Mouse (Mus musculus) heart, embryonic 13.5 days (tissue): ENCODE measurements around the gene Cpt2. TPM values are rescaled to one million over a fixed set of nuclear protein-coding genes. Genes with fewer than 3 reads are reported as not detected.

Source experiments
- ATAC-seq: fragments of 200-750 bp; cut with Nextera tagmentation; 2 replicates; pipeline ENCODE4 v1.8.0; 2017; ENCODE audit warnings: moderate TSS enrichment; ENCODE audit not compliant: insufficient number of reproducible peaks, low FRiP score, low TSS enrichment; ENCODE audit errors: extremely low read depth
- H3K27ac ChIP-seq: fragments of 300-500 bp; sonication (generic); replicated peaks from 2 replicates; pipeline ENCODE4 v1.5.1; 2015; ENCODE audit warnings: moderate library complexity, mild to moderate bottlenecking, inconsistent platforms
- H3K27me3 ChIP-seq: fragments of 300-500 bp; sonication (generic); replicated peaks from 2 replicates; pipeline ENCODE4 v1.6.1; 2015; ENCODE audit warnings: mild to moderate bottlenecking, inconsistent platforms
- H3K36me3 ChIP-seq: fragments of 300-500 bp; sonication (generic); 2 replicates; pipeline ENCODE4 v1.6.1; 2015; ENCODE audit warnings: mild to moderate bottlenecking, inconsistent platforms
- H3K4me1 ChIP-seq: fragments of 300-500 bp; sonication (generic); 2 replicates; pipeline ENCODE4 v1.6.1; 2015; ENCODE audit warnings: inconsistent platforms
- H3K4me2 ChIP-seq: fragments of 300-500 bp; sonication (generic); 2 replicates; pipeline ENCODE4 v1.6.1; 2015; ENCODE audit warnings: inconsistent platforms, mild to moderate bottlenecking, moderate library complexity
- H3K4me3 ChIP-seq: fragments of 300-500 bp; sonication (generic); 2 replicates; pipeline ENCODE4 v1.5.1; 2015; ENCODE audit warnings: moderate library complexity, mild to moderate bottlenecking, inconsistent platforms
- H3K9ac ChIP-seq: fragments of 300-500 bp; sonication (generic); 2 replicates; pipeline ENCODE4 v1.6.1; 2015; ENCODE audit warnings: inconsistent platforms, mild to moderate bottlenecking, moderate library complexity
- H3K9me3 ChIP-seq: fragments of 300-500 bp; sonication (generic); 2 replicates; pipeline ENCODE4 v1.6.1; 2016; ENCODE audit warnings: inconsistent platforms
- WGBS: fragments of 180-500 bp; shearing (Covaris S2); methylation state at CpG from one replicate; pipeline ENCODE4 v1.1.7; 2015; ENCODE audit warnings: mixed read lengths; 5-methylcytosine and 5-hydroxymethylcytosine counted together
- polyA plus RNA-seq: library from polyadenylated mRNA; unstranded; fragments of >200 nt; fragmentation: Nextera tagmentation; extraction: Ambion mirVana; gene quantifications from 2 replicates; pipeline ENCODE4 v1.2.1, GENCODE M21; 2015

Gene Cpt2
- 53.4 and 59.3 TPM in 2 replicates for polyA plus RNA-seq

GRCm38 (mm10) chr4:107923145-107923802, at the start of gene Cpt2:
Gene Cpt2, minus strand, starts transcription at chr4:107923610.
- peaks cover 32% of the 10 kb centered on the region for H3K4me1 ChIP-seq
- peak within 1 kb of the TSS; percentile 77 for H3K27ac ChIP-seq
- peak within 1 kb of the TSS; percentile 94 for H3K9ac ChIP-seq
- 0 out of 2 replicates have a peak, but pooled peaks cover 3% of the 10 kb centered on the region for H3K27me3 ChIP-seq
- peaks cover 10% of the 10 kb centered on the region; the same call in 1 of the 2 replicates for H3K36me3 ChIP-seq
- H3K4me3 ChIP-seq, result peak within 1 kb of the TSS; percentile 88
- 2% methylated on average over 38 of the region's 38 CpGs for WGBS
- H3K9me3 ChIP-seq, result no peaks in the 10 kb centered on the region
- peak within 1 kb of the TSS; percentile 88 for H3K4me2 ChIP-seq
- ATAC-seq, result peak; percentile 99

GRCm38 (mm10) chr4:107971162-107971561, 47.8 kb upstream of the Cpt2 start:
- Histone ChIP-seq H3K4me2 (no peak overlapping the region), H3K27ac (no peak overlapping the region), H3K4me1 (peaks cover 10% of the 10 kb centered on the region; the same call in 1 of the 2 replicates), H3K9ac (no peak overlapping the region), H3K9me3 (no peaks in the 10 kb centered on the region), H3K4me3 (no peak overlapping the region), H3K36me3 (no peaks in the 10 kb centered on the region), H3K27me3 (peaks cover 21% of the 10 kb centered on the region)
- no peak for ATAC-seq
- WGBS, result 89% methylated on average over 1 of the region's 1 CpGs

GRCm38 (mm10) chr4:107969781-107970180, 46.4 kb upstream of the Cpt2 start:
- Histone ChIP-seq H3K4me2 (no peak overlapping the region), H3K4me3 (no peak overlapping the region), H3K4me1 (peaks cover 10% of the 10 kb centered on the region; the same call in 1 of the 2 replicates), H3K9ac (no peak overlapping the region), H3K27me3 (peaks cover 13% of the 10 kb centered on the region), H3K27ac (no peak overlapping the region), H3K36me3 (no peaks in the 10 kb centered on the region), H3K9me3 (no peaks in the 10 kb centered on the region)
- no peak for ATAC-seq

- Histone ChIP-seq H3K4me3 (no peak within 1 kb of the TSS), H3K9ac (no peak within 1 kb of the TSS), H3K9me3 (no peaks in the 10 kb centered on the region), H3K4me1 (peaks cover 14% of the 10 kb centered on the region), H3K36me3 (no peaks in the 10 kb centered on the region), H3K27me3 (peaks cover 13% of the 10 kb centered on the region), H3K27ac (no peak within 1 kb of the TSS), H3K4me2 (no peak within 1 kb of the TSS)
- WGBS, result 65% methylated on average over 16 of the region's 16 CpGs
- 0 out of 2 replicates have a peak, but pooled peaks have one; percentile 19 for ATAC-seq
Observed at GRCm38 (mm10) chr4:107967966-107968682, 44.7 kb upstream of the Cpt2 start, which contains the start of gene Slc1a7. Gene Slc1a7, plus strand, starts transcription at chr4:107968332.

GRCm38 (mm10) chr4:107966416-107967109, 43.2 kb upstream of the Cpt2 start:
- Histone ChIP-seq H3K9ac (no peak overlapping the region), H3K4me1 (peaks cover 28% of the 10 kb centered on the region), H3K27ac (no peak overlapping the region), H3K4me2 (no peak overlapping the region), H3K4me3 (no peak overlapping the region), H3K27me3 (peaks cover 13% of the 10 kb centered on the region), H3K9me3 (no peaks in the 10 kb centered on the region), H3K36me3 (no peaks in the 10 kb centered on the region)
- WGBS, result 33% methylated on average over 5 of the region's 5 CpGs
- no peak for ATAC-seq

GRCm38 (mm10) chr4:107962792-107963191, 39.4 kb upstream of the Cpt2 start:
- Histone ChIP-seq H3K9ac (no peak overlapping the region), H3K27me3 (peaks cover 13% of the 10 kb centered on the region; the same call in 1 of the 2 replicates), H3K4me1 (peaks cover 34% of the 10 kb centered on the region), H3K4me3 (no peak overlapping the region), H3K27ac (peak overlapping the region; percentile 97), H3K9me3 (no peaks in the 10 kb centered on the region), H3K36me3 (no peaks in the 10 kb centered on the region), H3K4me2 (0 out of 2 replicates have a peak overlapping the region, but pooled peaks have one; percentile 18)
- ATAC-seq, result no peak
- WGBS, result 76% methylated on average over 2 of the region's 2 CpGs

- Histone ChIP-seq H3K9me3 (no peaks in the 10 kb centered on the region), H3K4me2 (peak overlapping the region; percentile 18; the same call in 1 of the 2 replicates), H3K36me3 (no peaks in the 10 kb centered on the region), H3K4me1 (peaks cover 34% of the 10 kb centered on the region), H3K4me3 (no peak overlapping the region), H3K27me3 (peaks cover 13% of the 10 kb centered on the region; the same call in 1 of the 2 replicates), H3K27ac (peak overlapping the region; percentile 97), H3K9ac (0 out of 2 replicates have a peak overlapping the region, but pooled peaks have one; percentile 44)
- WGBS, result 11% methylated on average over 11 of the region's 11 CpGs
- ATAC-seq, result peak; percentile 90
Observed at GRCm38 (mm10) chr4:107962044-107962732, 38.8 kb upstream of the Cpt2 start.

GRCm38 (mm10) chr4:107958487-107958886, 35.1 kb upstream of the Cpt2 start:
- H3K36me3 ChIP-seq, result no peaks in the 10 kb centered on the region
- H3K4me2 ChIP-seq, result no peak overlapping the region
- H3K4me3 ChIP-seq, result no peak overlapping the region
- H3K9me3 ChIP-seq, result no peaks in the 10 kb centered on the region
- no peak overlapping the region for H3K27ac ChIP-seq
- ATAC-seq, result no peak
- peaks cover 28% of the 10 kb centered on the region for H3K4me1 ChIP-seq
- peaks cover 13% of the 10 kb centered on the region; the same call in 1 of the 2 replicates for H3K27me3 ChIP-seq
- WGBS, result 86% methylated on average over 7 of the region's 7 CpGs
- H3K9ac ChIP-seq, result no peak overlapping the region

GRCm38 (mm10) chr4:107955691-107956090, 32.3 kb upstream of the Cpt2 start:
- 66% methylated on average over 5 of the region's 5 CpGs for WGBS
- H3K9ac ChIP-seq, result no peak overlapping the region
- H3K27me3 ChIP-seq, result peaks cover 10% of the 10 kb centered on the region; the same call in 1 of the 2 replicates
- no peaks in the 10 kb centered on the region for H3K9me3 ChIP-seq
- no peak overlapping the region for H3K27ac ChIP-seq
- ATAC-seq, result no peak
- no peaks in the 10 kb centered on the region for H3K36me3 ChIP-seq
- H3K4me3 ChIP-seq, result no peak overlapping the region
- H3K4me2 ChIP-seq, result no peak overlapping the region
- peaks cover 1% of the 10 kb centered on the region for H3K4me1 ChIP-seq

- Histone ChIP-seq H3K4me2 (no peak overlapping the region), H3K4me1 (0 out of 2 replicates have a peak, but pooled peaks cover 4% of the 10 kb centered on the region), H3K9me3 (no peaks in the 10 kb centered on the region), H3K4me3 (no peak overlapping the region), H3K9ac (no peak overlapping the region), H3K27me3 (no peaks in the 10 kb centered on the region; the same call in 1 of the 2 replicates), H3K36me3 (no peaks in the 10 kb centered on the region), H3K27ac (no peak overlapping the region)
- no peak for ATAC-seq
Observed at GRCm38 (mm10) chr4:107952845-107953244, 29.4 kb upstream of the Cpt2 start.
